Mouse (Mus musculus) neural tube, embryonic 13.5 days (tissue): Measurements from ENCODE around the gene Ctnna3. TPM values are rescaled to one million over a fixed set of nuclear protein-coding genes. Genes with fewer than 3 reads are reported as not detected.

Experiments
- ATAC-seq: fragments of 200-750 bp; cut with Nextera tagmentation; 2 replicates; pipeline ENCODE4 v1.8.0; 2017; ENCODE audit warnings: low read depth, mild to moderate bottlenecking, moderate TSS enrichment, moderate library complexity
- H3K27ac ChIP-seq: fragments of 300-500 bp; sonication (generic); replicated peaks from 2 replicates; pipeline ENCODE4 v1.5.1; 2015; ENCODE audit warnings: moderate library complexity, mild to moderate bottlenecking, inconsistent platforms
- H3K27me3 ChIP-seq: fragments of 300-500 bp; sonication (generic); 2 replicates; pipeline ENCODE4 v1.6.1; 2015; ENCODE audit warnings: mild to moderate bottlenecking, inconsistent platforms
- H3K36me3 ChIP-seq: fragments of 300-500 bp; sonication (generic); 2 replicates; pipeline ENCODE4 v1.6.1; 2015; ENCODE audit warnings: mild to moderate bottlenecking, inconsistent platforms
- H3K4me1 ChIP-seq: fragments of 300-500 bp; sonication (generic); replicated peaks from 2 replicates; pipeline ENCODE4 v1.6.1; 2015; ENCODE audit warnings: inconsistent platforms
- H3K4me2 ChIP-seq: fragments of 300-500 bp; sonication (generic); 2 replicates; pipeline ENCODE4 v1.6.1; 2015; ENCODE audit warnings: inconsistent platforms, mild to moderate bottlenecking, moderate library complexity
- H3K4me3 ChIP-seq: fragments of 300-500 bp; sonication (generic); 2 replicates; pipeline ENCODE4 v1.5.1; 2015; ENCODE audit warnings: mild to moderate bottlenecking, inconsistent platforms
- H3K9ac ChIP-seq: fragments of 300-500 bp; sonication (generic); 2 replicates; pipeline ENCODE4 v1.6.1; 2015; ENCODE audit warnings: moderate library complexity, mild to moderate bottlenecking, inconsistent platforms
- H3K9me3 ChIP-seq: fragments of 300-500 bp; sonication (generic); 2 replicates; pipeline ENCODE4 v1.6.1; 2016; ENCODE audit warnings: inconsistent platforms
- WGBS: fragments of 180-500 bp; shearing (Covaris S2); methylation state at CpG from one replicate; pipeline ENCODE4 v1.1.7; 2015; 5-methylcytosine and 5-hydroxymethylcytosine counted together
- polyA plus RNA-seq: library from polyadenylated mRNA; unstranded; fragments of >200 nt; fragmentation: Nextera tagmentation; extraction: Ambion mirVana; gene quantifications from 2 replicates; pipeline ENCODE4 v1.2.1, GENCODE M21; 2015

Ctnna3 gene
- polyA plus RNA-seq, 1 experiment from 2014 or later = 3.7 TPM

DNA sequence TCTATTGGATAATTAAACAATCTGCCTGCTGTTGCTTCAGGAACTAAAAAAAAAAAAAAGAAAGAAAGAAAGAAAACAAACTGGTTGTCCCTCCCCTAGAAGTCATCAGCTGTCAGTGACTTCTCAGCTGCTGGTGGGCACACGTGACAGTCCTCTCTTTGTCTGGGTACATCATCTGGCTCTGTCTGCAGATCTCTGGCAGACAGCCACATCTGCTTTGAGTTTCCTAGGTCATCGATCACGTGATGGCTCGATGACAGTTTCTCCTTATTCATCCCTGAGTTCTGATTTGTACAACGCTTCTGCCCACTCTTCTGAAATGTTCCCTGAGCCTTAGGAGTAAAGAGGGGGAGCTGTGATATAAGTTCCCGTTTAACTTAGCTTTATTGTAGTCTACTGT is 352.1 kb downstream of the Ctnna3 start:
- WGBS = 79% methylated on average over 6 of the region's 6 CpGs
- no peak overlapping the region for H3K4me2 ChIP-seq
- no peaks in the 10 kb centered on the region for H3K4me1 ChIP-seq
- H3K27me3 ChIP-seq = no peaks in the 10 kb centered on the region
- no peak for ATAC-seq
- no peaks in the 10 kb centered on the region for H3K36me3 ChIP-seq
- no peak overlapping the region for H3K9ac ChIP-seq
- no peaks in the 10 kb centered on the region for H3K9me3 ChIP-seq
- H3K4me3 ChIP-seq = no peak overlapping the region
- no peak overlapping the region for H3K27ac ChIP-seq

- Histone ChIP-seq H3K4me1 (no peaks in the 10 kb centered on the region), H3K9ac (no peak overlapping the region), H3K36me3 (no peaks in the 10 kb centered on the region), H3K27me3 (no peaks in the 10 kb centered on the region), H3K27ac (no peak overlapping the region), H3K4me3 (no peak overlapping the region), H3K4me2 (no peak overlapping the region), H3K9me3 (no peaks in the 10 kb centered on the region)
- no peak for ATAC-seq
- WGBS = 87% methylated on average over 20 of the region's 20 CpGs
These were observed 355.1 kb downstream of the Ctnna3 start for GRCm38 (mm10) chr10:63784808-63785535.

DNA sequence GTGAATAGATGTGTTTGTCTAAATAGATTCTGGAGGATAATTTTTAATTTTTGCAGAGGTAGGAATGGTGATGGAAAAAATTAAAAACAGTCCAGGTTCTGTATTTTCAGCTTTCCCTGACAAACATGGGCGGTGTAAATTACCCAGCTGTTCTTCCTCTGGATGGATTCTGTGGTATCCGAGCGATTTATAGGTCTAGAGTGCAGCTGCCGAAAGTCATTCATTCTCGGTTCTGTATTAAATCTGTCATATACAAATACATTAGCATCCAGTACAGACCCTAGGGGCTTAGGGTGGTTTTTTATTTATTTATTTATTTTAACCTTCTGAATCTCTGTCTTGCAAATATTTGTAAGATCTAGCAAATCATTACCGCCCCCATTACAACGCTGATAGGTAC is 356.5 kb downstream of the Ctnna3 start:
- no peak for ATAC-seq
- 71% methylated on average over 7 of the region's 7 CpGs for WGBS
- H3K4me3 ChIP-seq = no peak overlapping the region

DNA sequence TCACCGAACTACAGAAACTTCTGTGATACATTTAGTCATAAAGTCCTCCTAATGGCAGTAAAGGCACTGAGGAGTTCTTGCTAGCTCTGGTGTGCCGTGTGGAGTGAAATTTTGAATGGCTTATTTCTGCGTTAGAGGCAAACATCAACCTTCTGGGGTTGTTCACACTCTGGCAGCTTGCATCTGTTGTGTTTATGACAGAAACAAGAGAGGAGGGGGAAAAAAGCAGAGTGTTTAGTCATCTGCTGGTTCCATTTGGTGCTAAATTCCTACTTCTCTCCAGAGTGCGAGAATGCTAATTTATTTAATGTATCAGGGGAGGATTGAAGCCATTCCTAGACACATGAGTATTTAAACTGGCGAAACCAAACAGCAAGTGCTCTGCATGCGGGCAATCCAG is 374.0 kb downstream of the Ctnna3 start:
- 83% methylated on average over 6 of the region's 6 CpGs for WGBS
- ATAC-seq = no peak

More for the DNA sequence above, 356.5 kb downstream of the Ctnna3 start:
- no peak overlapping the region for H3K4me2 ChIP-seq
- no peak overlapping the region for H3K9ac ChIP-seq
- no peaks in the 10 kb centered on the region for H3K27me3 ChIP-seq
- H3K36me3 ChIP-seq = no peaks in the 10 kb centered on the region
- no peak overlapping the region for H3K27ac ChIP-seq
- no peaks in the 10 kb centered on the region for H3K4me1 ChIP-seq
- H3K9me3 ChIP-seq = no peaks in the 10 kb centered on the region

GRCm38 (mm10) chr10:63805551-63805950 is 375.7 kb downstream of the Ctnna3 start:
- Histone ChIP-seq H3K4me1 (0 out of 2 replicates have a peak, but pooled peaks cover 3% of the 10 kb centered on the region), H3K27ac (no peak overlapping the region), H3K27me3 (no peaks in the 10 kb centered on the region), H3K4me2 (no peak overlapping the region), H3K9me3 (no peaks in the 10 kb centered on the region), H3K4me3 (no peak overlapping the region), H3K36me3 (no peaks in the 10 kb centered on the region), H3K9ac (no peak overlapping the region)
- ATAC-seq = no peak
- 93% methylated on average over 6 of the region's 6 CpGs for WGBS

More for the DNA sequence above, 374.0 kb downstream of the Ctnna3 start:
- no peak overlapping the region for H3K27ac ChIP-seq
- H3K27me3 ChIP-seq = no peaks in the 10 kb centered on the region
- no peak overlapping the region for H3K9ac ChIP-seq
- H3K4me3 ChIP-seq = no peak overlapping the region
- no peaks in the 10 kb centered on the region for H3K36me3 ChIP-seq
- no peak overlapping the region for H3K4me2 ChIP-seq
- H3K9me3 ChIP-seq = no peaks in the 10 kb centered on the region
- no peaks in the 10 kb centered on the region for H3K4me1 ChIP-seq

DNA sequence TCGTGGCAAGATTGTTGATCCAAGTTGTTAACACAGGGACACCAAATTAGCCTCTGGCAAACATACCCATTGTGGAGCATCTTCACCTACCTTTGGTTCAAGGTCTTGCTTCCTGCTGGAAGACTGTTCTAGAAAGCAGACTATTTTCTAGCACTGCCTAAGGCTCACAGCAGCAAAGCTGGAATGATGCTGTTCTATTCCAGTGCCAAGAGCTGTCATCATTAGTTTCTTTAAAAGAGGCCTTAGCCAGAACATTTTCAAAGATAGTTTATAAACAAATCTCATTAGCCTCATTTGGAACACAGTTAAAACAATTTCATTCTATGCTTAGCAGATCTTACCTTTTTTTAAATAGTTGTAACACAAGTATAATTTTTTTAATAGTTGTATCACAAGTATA is 376.4 kb downstream of the Ctnna3 start:
- 0 out of 2 replicates have a peak, but pooled peaks cover 3% of the 10 kb centered on the region for H3K4me1 ChIP-seq
- 88% methylated on average over 1 of the region's 1 CpGs for WGBS
- H3K4me3 ChIP-seq = no peak overlapping the region

DNA sequence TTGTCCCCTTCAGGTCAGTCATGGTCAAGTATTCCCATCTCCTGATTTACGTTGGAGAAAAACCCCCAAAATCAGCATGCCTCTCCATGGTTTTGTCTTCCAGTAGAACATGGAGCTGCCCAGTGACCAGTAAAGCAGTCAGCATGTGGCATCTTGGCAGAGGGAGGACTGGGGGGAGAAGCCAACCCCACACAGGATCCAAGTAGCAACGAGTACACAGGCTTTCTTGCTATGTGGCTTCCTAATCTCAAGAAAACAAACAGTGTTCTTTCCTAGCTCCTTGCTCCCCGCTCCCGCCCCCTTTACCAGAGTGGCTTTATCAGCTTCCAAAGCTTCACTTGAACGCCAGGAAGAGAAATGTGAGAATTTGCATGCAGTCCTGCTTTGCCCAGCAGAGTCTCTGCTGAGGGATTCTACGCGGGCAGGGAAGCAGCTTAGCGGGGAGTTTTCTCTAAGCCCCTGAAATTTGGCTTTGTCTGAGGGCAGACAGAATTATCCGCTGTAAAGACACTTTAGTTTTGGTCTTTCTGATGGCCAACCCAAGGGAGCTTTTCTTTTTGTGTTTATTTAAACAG is 380.2 kb downstream of the Ctnna3 start:
- WGBS = 44% methylated on average over 9 of the region's 9 CpGs
- Histone ChIP-seq H3K9me3 (no peaks in the 10 kb centered on the region), H3K4me2 (no peak overlapping the region), H3K36me3 (no peaks in the 10 kb centered on the region), H3K4me3 (no peak overlapping the region), H3K27me3 (no peaks in the 10 kb centered on the region), H3K4me1 (0 out of 2 replicates have a peak, but pooled peaks cover 3% of the 10 kb centered on the region), H3K27ac (no peak overlapping the region), H3K9ac (no peak overlapping the region)
- no peak for ATAC-seq

More for the DNA sequence above, 376.4 kb downstream of the Ctnna3 start:
- no peak overlapping the region for H3K27ac ChIP-seq
- H3K27me3 ChIP-seq = no peaks in the 10 kb centered on the region
- no peak overlapping the region for H3K9ac ChIP-seq
- no peaks in the 10 kb centered on the region for H3K9me3 ChIP-seq
- no peak overlapping the region for H3K4me2 ChIP-seq
- no peaks in the 10 kb centered on the region for H3K36me3 ChIP-seq
- no peak for ATAC-seq

DNA sequence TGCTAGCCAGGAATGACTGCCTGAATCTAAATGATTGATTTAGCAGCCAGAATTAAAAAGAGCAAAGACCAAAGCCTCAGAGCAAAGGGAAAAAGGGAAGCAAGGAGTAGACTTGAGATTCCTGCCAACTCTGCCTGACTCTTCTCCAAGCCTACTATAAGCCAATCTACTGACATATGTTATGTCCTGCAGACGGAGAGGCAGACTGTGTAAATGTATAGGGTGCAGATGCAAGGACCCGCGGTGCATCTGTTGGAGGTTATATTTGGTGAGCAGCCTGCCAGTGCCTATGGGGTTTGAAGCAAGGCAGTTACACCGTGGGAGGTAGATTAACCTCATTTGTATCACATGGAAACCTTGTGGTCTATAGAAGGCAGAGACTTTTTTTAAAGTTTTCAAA is 409.1 kb downstream of the Ctnna3 start:
- H3K36me3 ChIP-seq = no peaks in the 10 kb centered on the region
- ATAC-seq = no peak
- H3K9me3 ChIP-seq = no peaks in the 10 kb centered on the region
- H3K9ac ChIP-seq = no peak overlapping the region
- H3K27ac ChIP-seq = no peak overlapping the region
- no peak overlapping the region for H3K4me3 ChIP-seq
- no peaks in the 10 kb centered on the region for H3K27me3 ChIP-seq
- H3K4me1 ChIP-seq = no peaks in the 10 kb centered on the region
- 82% methylated on average over 4 of the region's 4 CpGs for WGBS
- H3K4me2 ChIP-seq = no peak overlapping the region

- H3K4me3 ChIP-seq = no peak overlapping the region
- H3K27me3 ChIP-seq = no peaks in the 10 kb centered on the region
- H3K4me1 ChIP-seq = no peaks in the 10 kb centered on the region
- H3K36me3 ChIP-seq = no peaks in the 10 kb centered on the region
- no peak for ATAC-seq
- no peak overlapping the region for H3K27ac ChIP-seq
- no peak overlapping the region for H3K9ac ChIP-seq
- 0 out of 2 replicates have a peak, but pooled peaks cover 5% of the 10 kb centered on the region for H3K9me3 ChIP-seq
- 78% methylated on average over 4 of the region's 4 CpGs for WGBS
- no peak overlapping the region for H3K4me2 ChIP-seq
These were observed 422.0 kb downstream of the Ctnna3 start for GRCm38 (mm10) chr10:63851946-63852345.

DNA sequence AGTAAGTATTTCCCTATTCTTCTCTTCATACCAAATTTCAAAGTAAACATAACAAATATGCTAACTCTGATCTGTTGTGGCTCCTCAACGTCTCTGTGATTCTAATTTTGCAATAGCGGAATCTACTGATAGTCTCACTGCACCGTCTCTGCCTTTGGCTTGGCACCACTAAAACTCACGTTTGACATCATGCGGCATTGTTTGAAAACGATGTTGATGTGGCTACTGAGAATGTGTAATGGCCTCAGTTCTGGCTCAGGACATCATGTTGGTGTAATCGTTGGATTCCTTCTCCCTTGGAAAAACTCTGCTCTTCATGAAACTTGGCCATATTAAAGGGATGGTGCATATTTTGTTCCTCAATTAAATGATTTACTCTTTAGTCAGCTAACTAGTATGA is 439.2 kb downstream of the Ctnna3 start:
- WGBS = 91% methylated on average over 7 of the region's 7 CpGs

GRCm38 (mm10) chr10:63880462-63880903 is 450.6 kb downstream of the Ctnna3 start:
- Histone ChIP-seq H3K4me1 (no peaks in the 10 kb centered on the region), H3K9ac (no peak overlapping the region), H3K9me3 (no peaks in the 10 kb centered on the region), H3K4me3 (no peak overlapping the region), H3K27ac (no peak overlapping the region), H3K4me2 (no peak overlapping the region), H3K36me3 (no peaks in the 10 kb centered on the region), H3K27me3 (no peaks in the 10 kb centered on the region)
- no peak for ATAC-seq
- WGBS = 58% methylated on average over 5 of the region's 5 CpGs

More for the DNA sequence above, 439.2 kb downstream of the Ctnna3 start:
- no peaks in the 10 kb centered on the region for H3K36me3 ChIP-seq
- no peak overlapping the region for H3K4me3 ChIP-seq
- no peaks in the 10 kb centered on the region for H3K27me3 ChIP-seq
- no peak for ATAC-seq
- H3K27ac ChIP-seq = no peak overlapping the region
- no peak overlapping the region for H3K4me2 ChIP-seq
- H3K4me1 ChIP-seq = no peaks in the 10 kb centered on the region
- H3K9ac ChIP-seq = no peak overlapping the region
- no peaks in the 10 kb centered on the region for H3K9me3 ChIP-seq

DNA sequence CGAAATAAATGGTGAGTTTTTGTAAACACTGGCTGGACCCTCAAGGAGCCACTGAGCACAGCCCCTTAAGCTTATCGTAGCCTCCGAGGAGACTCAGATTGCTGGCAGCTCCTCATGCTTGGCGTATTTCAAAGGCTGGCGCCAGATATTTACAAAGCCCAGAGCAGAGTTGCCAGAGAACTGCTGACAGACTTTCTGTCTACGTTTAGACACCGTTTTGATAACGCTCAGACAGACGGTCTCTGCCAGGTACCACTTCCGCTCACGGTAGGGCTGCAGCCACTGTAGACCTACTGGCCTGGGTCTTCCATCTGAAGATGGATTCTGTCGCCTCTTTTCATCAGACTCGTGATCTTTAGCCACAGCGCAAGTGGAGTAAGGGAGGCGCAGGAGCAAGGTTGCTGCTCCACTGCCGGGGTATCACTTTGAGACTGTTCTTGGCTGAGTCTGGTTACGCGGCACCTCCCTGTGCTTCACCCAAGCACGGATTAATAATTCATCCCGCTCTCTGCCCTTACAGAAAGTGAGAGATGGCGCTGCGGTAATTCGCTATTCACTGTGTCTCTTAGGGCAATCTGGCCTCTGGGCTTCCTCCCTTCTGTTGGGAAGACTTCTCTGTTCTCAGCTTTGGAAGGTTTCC is 456.7 kb downstream of the Ctnna3 start:
- Histone ChIP-seq H3K4me1 (no peaks in the 10 kb centered on the region), H3K9me3 (no peaks in the 10 kb centered on the region; the same call in 1 of the 2 replicates), H3K36me3 (no peaks in the 10 kb centered on the region), H3K27me3 (no peaks in the 10 kb centered on the region), H3K4me3 (no peak overlapping the region), H3K27ac (no peak overlapping the region), H3K4me2 (no peak overlapping the region), H3K9ac (no peak overlapping the region)
- 84% methylated on average over 23 of the region's 23 CpGs for WGBS
- no peak for ATAC-seq
